11 mouse cellular contexts compared by ENCODE assay signal in genomic region chr12:82387647-82388046, GRCm38 (mm10).
DNase-seq lines count a peak whose midpoint lies in the region; TF ChIP-seq lines count a peak whose summit lies in the region.
"Had no signal": no experiment of that assay in that cellular context is flagged by ENCODE, and none has a peak within 500 bp of the region (broad histone marks: within the 10 kb centered on the region; RNA-seq: fewer than 3 reads in every experiment).

No protein-coding gene starts in this region.

- peak overlapping the region; percentile 41 for H3K4me2 ChIP-seq in CH12.LX (ENCODE audit: insufficient read depth, low read depth, poor library complexity, severe bottlenecking)
- H3K4me2 ChIP-seq: limb, embryonic 12.5 days; lung, embryonic 14.5 days; stomach, embryonic 15.5 days had no signal

- peak; percentile 98 for TF ChIP-seq EP300 in CH12.LX (IDR thresholded peaks at IDR 0.05; ENCODE audit: low read length)

- DNase-seq in A20 (ENCODE audit: low read depth, low spot score) (peak; percentile 42), CH12.LX (ENCODE audit: extremely low read depth) (peak; percentile 94)
- peak; percentile 87 to 88 for DNase-seq in cerebellum, postnatal 25 days
- DNase-seq in left cerebral cortex, postnatal 14 days (ENCODE audit: low spot score in 2 of 2): peak; percentile 58 to 62
- no peak for DNase-seq in adrenal gland, adult 18-20 months (ENCODE audit: low spot score in 2 of 2)
- no peak for DNase-seq in gastrocnemius, adult 8-10 months (ENCODE audit: low spot score in 2 of 2)
- DNase-seq in c-Kit-positive CD71-positive TER-119-positive erythroid progenitor cells, embryonic 14.5 days (ENCODE audit: low spot score): no peak
- DNase-seq: kidney, adult 11 months; lung, embryonic 14.5 days had no signal

- no peak for TF ChIP-seq POLR2A in CH12.LX (IDR thresholded peaks at IDR 0.05; ENCODE audit: low read depth, low read length)

- intact Hi-C loops in left cerebral cortex, postnatal 14 days (cut with DNase I): loop anchor here (5.0 kb wide), 1 partner anchor 45 kb away; no protein-coding TSS in a partner anchor

- peaks cover 28 to 62% of the 10 kb centered on the region in 2 experiments for H3K4me1 ChIP-seq in CH12.LX (ENCODE audit: control insufficient read depth in 1 of 2, insufficient read depth in 2 of 2)
- H3K4me1 ChIP-seq: limb, embryonic 12.5 days; stomach, embryonic 15.5 days had no signal

- H3K79me2 ChIP-seq in CH12.LX (replicated peaks; ENCODE audit: control insufficient read depth, extremely low read depth, insufficient read depth, poor library complexity, severe bottlenecking): no peaks in the 10 kb centered on the region

- H3K27me3 ChIP-seq in CH12.LX (replicated peaks): no peaks in the 10 kb centered on the region
- H3K27me3 ChIP-seq: limb, embryonic 12.5 days; stomach, embryonic 15.5 days had no signal

- H3K9me3 ChIP-seq in CH12.LX (replicated peaks; ENCODE audit: low read length): peaks cover 2% of the 10 kb centered on the region
- H3K9me3 ChIP-seq: limb, embryonic 12.5 days; stomach, embryonic 15.5 days had no signal

- in situ Hi-C loops in CH12.LX (cut with MboI; ENCODE audit: low pct_ligation_motif_present, low pct_unique_long_range_greater_than_20kb, low sequenced_read_pairs): no loop called here

- dilution Hi-C loops in CH12.LX (cut with MboI; ENCODE audit: extremely low pct_ligation_motif_present, extremely low pct_unique_long_range_greater_than_20kb, low sequenced_read_pairs): no loop called here

- H3K36me3 ChIP-seq in CH12.LX (replicated peaks in 1 of 2; ENCODE audit: control insufficient read depth in 1 of 2, insufficient read depth in 1 of 2, low read length in 1 of 2): peaks cover 16 to 40% of the 10 kb centered on the region in 2 experiments

- peak overlapping the region; percentile 55 for H3K27ac ChIP-seq in CH12.LX (ENCODE audit: insufficient read depth, low read depth)
- H3K27ac ChIP-seq: limb, embryonic 12.5 days; stomach, embryonic 15.5 days had no signal

- peak overlapping the region in 1 of 3 experiments; percentile 23 for H3K4me3 ChIP-seq in CH12.LX (replicated peaks in 1 of 3; ENCODE audit: low read depth in 2 of 3, low read length in 2 of 3, poor library complexity in 1 of 3)
- H3K4me3 ChIP-seq: limb, embryonic 12.5 days; stomach, embryonic 15.5 days had no signal

- TF ChIP-seq CTCF in CH12.LX (conservative IDR thresholded peaks at IDR 0.05 in 1 of 2, IDR thresholded peaks at IDR 0.05 in 1 of 2; ENCODE audit: low read depth in 2 of 2, low read length in 2 of 2): no peak

- H3K9ac ChIP-seq in CH12.LX (ENCODE audit: insufficient read depth, low read depth): no peak overlapping the region
- H3K9ac ChIP-seq: limb, embryonic 12.5 days; lung, embryonic 14.5 days; stomach, embryonic 15.5 days had no signal

- TF ChIP-seq RAD21 in CH12.LX (IDR thresholded peaks at IDR 0.05; ENCODE audit: low read depth, low read length): no peak; the same call in none of the 2 replicates

TF ChIP-seq in CH12.LX, 34 proteins besides CTCF, POLR2A, EP300 and RAD21:
- TF ChIP-seq ETS1 (conservative IDR thresholded peaks at IDR 0.05; ENCODE audit: low read depth, low read length) (peak; percentile 98), SIN3A (IDR thresholded peaks at IDR 0.05; ENCODE audit: low read length) (0 out of 2 replicates have a peak, but pooled peaks have one; percentile 49), ZNF384 (IDR thresholded peaks at IDR 0.05; ENCODE audit: low read depth, low read length) (peak; percentile 27; the same call in 1 of the 2 replicates), IRF4 (IDR thresholded peaks at IDR 0.05; ENCODE audit: low read depth, low read length) (peak; percentile 77), NELFE (IDR thresholded peaks at IDR 0.05; ENCODE audit: low read depth, low read length) (no peak), NRF1 (IDR thresholded peaks at IDR 0.05; ENCODE audit: low read depth, low read length) (no peak), ZMIZ1 (IDR thresholded peaks at IDR 0.05; ENCODE audit: low read depth, low read length) (no peak), MYC (IDR thresholded peaks at IDR 0.05; ENCODE audit: low read depth, low read length) (peak; percentile 62), JUND (conservative IDR thresholded peaks at IDR 0.05; ENCODE audit: low read depth, low read length) (peak; percentile 87), MAX (IDR thresholded peaks at IDR 0.05; ENCODE audit: low read length) (0 out of 2 replicates have a peak, but pooled peaks have one; percentile 43), TCF12 (IDR thresholded peaks at IDR 0.05; ENCODE audit: low read depth, low read length) (peak; percentile 100), RCOR1 (conservative IDR thresholded peaks at IDR 0.05; ENCODE audit: low read depth, low read length) (peak; percentile 72; the same call in 1 of the 2 replicates), MAZ (IDR thresholded peaks at IDR 0.05; ENCODE audit: low read depth, low read length) (0 out of 2 replicates have a peak, but pooled peaks have one; percentile 54), MEF2A (IDR thresholded peaks at IDR 0.05; ENCODE audit: borderline replicate concordance, low read depth, low read length) (peak; percentile 99), SMC3 (IDR thresholded peaks at IDR 0.05; ENCODE audit: low read depth, low read length) (no peak), JUN (IDR thresholded peaks at IDR 0.05; ENCODE audit: insufficient read depth, low read depth, low read length) (peak; percentile 96), BHLHE40 (IDR thresholded peaks at IDR 0.05; ENCODE audit: low read depth, low read length) (peak; percentile 91), CHD2 (IDR thresholded peaks at IDR 0.05; ENCODE audit: low read length) (peak; percentile 84; the same call in 1 of the 2 replicates), MAFK (IDR thresholded peaks at IDR 0.05; ENCODE audit: insufficient replicate concordance, low read length) (peak; percentile 65; the same call in 1 of the 2 replicates)

Comparison
In these comparisons a context has a peak if more than half of its experiments do, and no peak if none do; other contexts are left out.
1. DNase-seq: peak in A20 (single experiment), CH12.LX (single experiment), cerebellum, postnatal 25 days (2 of 2) and left cerebral cortex, postnatal 14 days (2 of 2); none in adrenal gland, adult 18-20 months (0 of 2), gastrocnemius, adult 8-10 months (0 of 2) and c-Kit-positive CD71-positive TER-119-positive erythroid progenitor cells, embryonic 14.5 days (single experiment).